Mouse (Mus musculus): Measurements from ENCODE around the gene Itpa. TPM values are rescaled to one million over a fixed set of nuclear protein-coding genes. Genes with fewer than 3 reads are reported as not detected.

Gene Itpa
- polyA plus RNA-seq, 1 experiment from 2014 or later, result 145 TPM

DNA sequence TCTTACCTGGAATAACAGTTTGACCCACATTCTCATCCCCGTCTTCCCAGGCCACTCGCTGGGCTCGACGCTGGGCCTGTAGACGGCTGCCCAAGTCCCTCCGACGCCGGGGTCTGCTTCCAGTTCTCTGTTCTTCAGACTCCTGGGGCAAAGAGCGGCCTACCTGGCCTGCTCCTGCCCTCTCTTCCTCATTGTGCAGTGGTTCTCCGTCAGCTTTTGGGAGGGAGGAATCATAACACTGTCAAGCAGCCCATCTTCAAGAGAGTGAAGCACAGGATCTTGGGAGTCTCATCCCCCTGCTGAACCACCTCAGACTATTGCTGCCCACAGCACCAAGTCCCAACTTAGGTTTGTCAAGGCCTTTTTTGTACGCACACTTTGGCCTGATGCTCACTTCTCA lies 4.1 kb upstream of the Itpa start:
- peak overlapping the region; percentile 67 for H3K4me2 ChIP-seq
- 81% methylated on average over 11 of the region's 11 CpGs for WGBS
- peaks cover 41% of the 10 kb centered on the region for H3K36me3 ChIP-seq (replicated peaks)
- H3K4me3 ChIP-seq (replicated peaks), result peak overlapping the region; percentile 61
- no peaks in the 10 kb centered on the region for H3K27me3 ChIP-seq
- peaks cover 24% of the 10 kb centered on the region for H3K4me1 ChIP-seq
- no peak for ATAC-seq (ENCODE audit: low FRiP score)
- peak overlapping the region; percentile 82 for H3K9ac ChIP-seq
- 0 out of 2 replicates have a peak overlapping the region, but pooled peaks have one; percentile 98 for H3K27ac ChIP-seq
- no peaks in the 10 kb centered on the region for H3K9me3 ChIP-seq

- WGBS, result under 1% methylated on average over 40 of the region's 40 CpGs
- Histone ChIP-seq H3K9ac (peak within 1 kb of the TSS; percentile 82), H3K36me3 (replicated peaks) (peaks cover 32% of the 10 kb centered on the region), H3K9me3 (no peaks in the 10 kb centered on the region), H3K4me3 (replicated peaks) (peak within 1 kb of the TSS; percentile 61), H3K27ac (peak within 1 kb of the TSS; percentile 98), H3K27me3 (no peaks in the 10 kb centered on the region), H3K4me2 (peak within 1 kb of the TSS; percentile 67), H3K4me1 (peaks cover 31% of the 10 kb centered on the region)
- peak; percentile 96 for ATAC-seq (ENCODE audit: low FRiP score)
These were observed 3.2 kb upstream of the Itpa start, which contains the start of gene Ddrgk1 for GRCm38 (mm10) chr2:130664102-130664701. Gene Ddrgk1, minus strand, starts transcription at chr2:130664659.

DNA sequence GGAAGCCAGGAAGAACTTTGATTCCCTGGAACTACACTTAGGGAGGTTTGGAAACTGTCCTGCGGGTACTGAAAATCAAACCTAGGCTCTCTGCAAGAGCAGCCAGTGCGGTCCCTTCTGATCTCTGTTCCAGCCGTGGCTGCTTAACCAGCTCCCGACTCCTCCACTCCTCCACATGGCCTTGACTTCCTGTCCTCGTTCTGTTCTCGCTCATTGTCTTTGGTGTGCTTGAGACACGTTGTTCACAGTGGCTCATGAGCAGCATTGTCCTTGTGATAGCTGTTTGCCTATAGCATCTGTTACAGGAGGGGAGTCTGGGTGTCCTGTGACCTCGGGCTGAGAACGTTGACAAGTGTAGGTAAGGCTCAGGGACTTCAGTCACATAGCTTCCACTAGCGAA lies 9.8 kb downstream of the Itpa start:
- WGBS, result 91% methylated on average over 10 of the region's 10 CpGs
- Histone ChIP-seq H3K27ac (no peak overlapping the region), H3K4me2 (no peak overlapping the region), H3K4me1 (no peaks in the 10 kb centered on the region), H3K27me3 (no peaks in the 10 kb centered on the region), H3K9me3 (no peaks in the 10 kb centered on the region), H3K9ac (no peak overlapping the region), H3K36me3 (replicated peaks) (peaks cover 96% of the 10 kb centered on the region), H3K4me3 (replicated peaks) (no peak overlapping the region)
- no peak for ATAC-seq (ENCODE audit: low FRiP score)

- Histone ChIP-seq H3K27ac (no peak overlapping the region), H3K36me3 (replicated peaks) (peaks cover 96% of the 10 kb centered on the region), H3K27me3 (no peaks in the 10 kb centered on the region), H3K4me2 (no peak overlapping the region), H3K4me1 (no peaks in the 10 kb centered on the region), H3K9me3 (no peaks in the 10 kb centered on the region), H3K9ac (no peak overlapping the region), H3K4me3 (replicated peaks) (no peak overlapping the region)
- no peak for ATAC-seq (ENCODE audit: low FRiP score)
- WGBS, result 95% methylated on average over 12 of the region's 12 CpGs
These were observed 11.7 kb downstream of the Itpa start for GRCm38 (mm10) chr2:130679154-130679553.

GRCm38 (mm10) chr2:130679899-130680298 lies 12.5 kb downstream of the Itpa start:
- Histone ChIP-seq H3K4me3 (replicated peaks) (no peak overlapping the region), H3K27ac (no peak overlapping the region), H3K9ac (no peak overlapping the region), H3K4me2 (no peak overlapping the region), H3K27me3 (no peaks in the 10 kb centered on the region), H3K4me1 (no peaks in the 10 kb centered on the region), H3K9me3 (no peaks in the 10 kb centered on the region), H3K36me3 (replicated peaks) (peaks cover 96% of the 10 kb centered on the region)
- no peak for ATAC-seq (ENCODE audit: low FRiP score)
- 93% methylated on average over 6 of the region's 6 CpGs for WGBS

DNA sequence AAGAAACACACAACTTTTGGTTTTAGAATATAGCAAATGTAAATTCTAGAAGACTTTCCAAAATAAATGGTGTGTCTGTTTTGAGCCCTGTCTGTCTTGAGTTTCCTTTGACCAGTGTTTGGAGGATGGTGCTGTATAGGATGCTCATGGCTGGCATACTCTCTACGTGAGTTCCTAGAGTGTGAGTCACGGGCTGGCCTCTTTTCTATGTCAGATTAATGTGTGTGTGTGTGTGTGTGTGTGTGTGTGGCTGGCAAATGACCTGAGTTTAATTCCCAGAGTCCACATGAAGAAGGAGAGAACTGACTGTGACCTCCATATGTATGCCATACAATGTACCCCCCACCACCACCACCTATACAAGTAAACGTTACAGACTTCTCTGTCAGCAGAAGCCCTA lies 14.1 kb downstream of the Itpa start:
- H3K36me3 ChIP-seq (replicated peaks), result peaks cover 86% of the 10 kb centered on the region
- H3K4me1 ChIP-seq, result no peaks in the 10 kb centered on the region
- H3K9ac ChIP-seq, result no peak overlapping the region
- H3K4me3 ChIP-seq (replicated peaks), result no peak overlapping the region
- no peak overlapping the region for H3K27ac ChIP-seq
- 81% methylated on average over 3 of the region's 3 CpGs for WGBS
- no peaks in the 10 kb centered on the region for H3K9me3 ChIP-seq
- ATAC-seq (ENCODE audit: low FRiP score), result no peak
- no peak overlapping the region for H3K4me2 ChIP-seq
- H3K27me3 ChIP-seq, result no peaks in the 10 kb centered on the region

GRCm38 (mm10) chr2:130685426-130685825 lies 18.0 kb downstream of the Itpa start:
- H3K9ac ChIP-seq, result no peak overlapping the region
- peaks cover 51% of the 10 kb centered on the region for H3K36me3 ChIP-seq (replicated peaks)
- no peak for ATAC-seq (ENCODE audit: low FRiP score)

DNA sequence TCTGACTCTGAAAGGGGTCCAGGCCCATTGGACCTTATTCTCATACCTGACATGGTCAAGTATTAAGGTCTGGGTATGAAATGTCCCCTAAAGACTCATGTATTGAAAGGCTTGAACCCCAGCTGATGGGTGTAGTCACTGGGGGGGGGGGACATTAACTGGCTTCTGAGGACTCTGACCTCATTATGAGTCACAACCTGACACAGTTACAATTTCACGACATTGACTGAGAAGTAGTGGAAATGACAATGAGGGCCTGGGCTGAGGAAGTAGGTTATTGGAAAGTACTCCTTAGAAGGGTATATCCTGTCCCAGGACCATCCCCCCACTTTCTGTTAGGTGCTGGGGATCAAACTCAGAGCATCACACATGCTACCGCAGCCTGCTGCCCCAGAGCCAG lies 21.6 kb downstream of the Itpa start:
- no peak for ATAC-seq (ENCODE audit: low FRiP score)
- H3K4me1 ChIP-seq, result no peaks in the 10 kb centered on the region
- no peak overlapping the region for H3K9ac ChIP-seq
- no peak overlapping the region for H3K4me3 ChIP-seq (replicated peaks)
- 84% methylated on average over 2 of the region's 2 CpGs for WGBS
- H3K27me3 ChIP-seq, result 0 out of 2 replicates have a peak, but pooled peaks cover 3% of the 10 kb centered on the region
- H3K4me2 ChIP-seq, result no peak overlapping the region
- H3K36me3 ChIP-seq (replicated peaks), result peaks cover 19% of the 10 kb centered on the region
- no peaks in the 10 kb centered on the region for H3K9me3 ChIP-seq
- no peak overlapping the region for H3K27ac ChIP-seq

More at GRCm38 (mm10) chr2:130685426-130685825, 18.0 kb downstream of the Itpa start:
- H3K4me1 ChIP-seq, result no peaks in the 10 kb centered on the region
- no peaks in the 10 kb centered on the region for H3K27me3 ChIP-seq
- no peak overlapping the region for H3K4me2 ChIP-seq
- H3K4me3 ChIP-seq (replicated peaks), result no peak overlapping the region
- WGBS, result 89% methylated on average over 9 of the region's 9 CpGs
- no peak overlapping the region for H3K27ac ChIP-seq
- no peaks in the 10 kb centered on the region for H3K9me3 ChIP-seq

GRCm38 (mm10) chr2:130693563-130693962 lies 26.2 kb downstream of the Itpa start:
- Histone ChIP-seq H3K4me2 (no peak overlapping the region), H3K36me3 (replicated peaks) (no peaks in the 10 kb centered on the region), H3K9me3 (no peaks in the 10 kb centered on the region), H3K9ac (no peak overlapping the region), H3K27ac (no peak overlapping the region), H3K4me3 (replicated peaks) (no peak overlapping the region), H3K4me1 (peaks cover 19% of the 10 kb centered on the region), H3K27me3 (peaks cover 46% of the 10 kb centered on the region)
- ATAC-seq (ENCODE audit: low FRiP score), result no peak
- 38% methylated on average over 3 of the region's 3 CpGs for WGBS

DNA sequence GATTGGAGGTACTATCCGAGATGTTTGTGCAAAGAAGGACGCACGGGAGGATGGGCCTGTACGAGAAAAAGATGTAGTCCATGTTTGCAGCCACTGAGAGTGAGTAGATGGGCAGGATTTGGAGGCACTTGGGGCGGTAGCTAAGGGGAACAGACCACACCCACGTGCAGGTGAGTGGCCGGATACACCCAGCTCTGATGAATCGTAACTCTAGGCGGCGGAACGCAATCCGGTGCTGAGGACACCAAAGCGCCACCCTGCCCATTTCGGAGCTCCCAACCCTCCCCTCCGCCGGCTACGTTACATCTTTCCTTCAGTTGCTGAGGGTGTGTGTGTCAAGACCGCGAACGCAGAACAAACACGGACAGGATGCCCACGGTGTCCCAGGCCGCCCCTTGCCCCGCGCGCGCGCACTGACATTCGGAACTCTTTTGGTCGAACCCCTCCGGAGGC lies 29.3 kb downstream of the Itpa start:
- no peaks in the 10 kb centered on the region for H3K9me3 ChIP-seq
- WGBS, result under 1% methylated on average over 31 of the region's 31 CpGs
- H3K9ac ChIP-seq, result peak overlapping the region; percentile 56
- H3K27me3 ChIP-seq, result peaks cover 60% of the 10 kb centered on the region
- H3K4me1 ChIP-seq, result peaks cover 19% of the 10 kb centered on the region
- H3K36me3 ChIP-seq (replicated peaks), result no peaks in the 10 kb centered on the region
- peak overlapping the region; percentile 59 for H3K4me3 ChIP-seq (replicated peaks)
- no peak overlapping the region for H3K27ac ChIP-seq
- no peak for ATAC-seq (ENCODE audit: low FRiP score)
- H3K4me2 ChIP-seq, result peak overlapping the region; percentile 100

DNA sequence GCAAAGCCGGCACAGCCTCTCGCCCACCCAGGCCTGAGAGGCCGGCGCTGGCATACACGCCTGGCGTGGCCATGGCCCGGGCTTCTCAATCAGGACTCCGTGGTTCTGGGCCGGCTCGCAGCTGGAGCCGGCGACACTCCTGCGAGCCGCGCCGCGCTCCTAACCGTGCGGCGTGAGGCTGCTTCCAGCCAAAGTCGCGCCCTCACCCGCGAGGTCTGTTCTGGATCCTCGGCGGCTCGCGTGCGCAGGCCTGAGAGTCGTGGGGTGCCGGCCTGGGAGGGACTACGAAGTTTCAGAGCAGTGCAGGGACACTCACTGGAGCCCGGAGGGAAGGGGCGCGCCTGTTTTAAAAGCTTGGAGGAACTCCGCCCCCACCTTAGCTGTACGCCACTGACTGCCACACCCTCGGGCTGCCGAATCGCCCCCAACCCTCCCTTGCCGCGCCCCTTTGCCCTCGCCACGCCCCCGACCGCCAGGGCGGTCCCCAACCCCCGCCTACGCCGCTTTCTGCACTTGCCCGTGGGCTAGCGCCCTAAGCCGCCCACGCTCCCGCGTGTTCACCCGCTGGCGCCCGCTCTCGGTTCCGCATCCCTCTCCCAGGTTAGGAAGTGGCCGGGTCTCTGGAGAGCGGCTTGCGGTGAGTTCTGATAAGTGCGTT lies 29.9 kb downstream of the Itpa start, which contains the start of gene Slc4a11:
Gene Slc4a11, minus strand, starts transcription at position 367 of the 658 bp plus-strand sequence.
- Histone ChIP-seq H3K4me2 (peak within 1 kb of the TSS; percentile 100), H3K9me3 (no peaks in the 10 kb centered on the region), H3K4me3 (replicated peaks) (peak within 1 kb of the TSS; percentile 59), H3K36me3 (replicated peaks) (no peaks in the 10 kb centered on the region), H3K4me1 (peaks cover 19% of the 10 kb centered on the region), H3K27ac (no peak within 1 kb of the TSS), H3K9ac (peak within 1 kb of the TSS; percentile 56), H3K27me3 (peaks cover 60% of the 10 kb centered on the region)
- WGBS, result under 1% methylated on average over 65 of the region's 65 CpGs
- ATAC-seq (ENCODE audit: low FRiP score), result peak; percentile 69

DNA sequence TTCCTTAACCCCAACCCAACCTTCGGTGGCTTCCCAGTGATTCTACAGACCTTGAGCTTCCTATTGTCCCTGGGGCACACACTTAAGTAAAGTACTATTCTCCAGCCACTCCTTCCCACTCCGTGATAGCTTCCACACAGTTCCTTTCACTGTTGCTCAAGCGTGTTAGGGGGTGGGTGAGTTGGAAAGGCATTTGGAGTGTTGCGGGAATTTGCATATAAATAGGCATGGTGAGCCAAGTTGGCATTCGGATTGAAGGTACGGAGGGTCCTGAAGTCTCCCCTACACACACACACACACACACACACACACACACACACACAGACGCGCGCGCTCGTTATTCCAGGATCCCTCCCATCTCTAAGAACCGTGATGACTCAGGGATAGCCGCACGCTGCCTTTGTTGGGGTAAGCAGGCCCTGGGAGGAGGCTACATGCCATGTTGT lies 30.4 kb downstream of the Itpa start:
- Histone ChIP-seq H3K4me3 (replicated peaks) (peak overlapping the region; percentile 59), H3K27ac (no peak overlapping the region), H3K4me2 (peak overlapping the region; percentile 100), H3K9ac (peak overlapping the region; percentile 56; the same call in 1 of the 2 replicates), H3K4me1 (peaks cover 19% of the 10 kb centered on the region), H3K36me3 (replicated peaks) (no peaks in the 10 kb centered on the region), H3K9me3 (no peaks in the 10 kb centered on the region), H3K27me3 (peaks cover 60% of the 10 kb centered on the region)
- ATAC-seq (ENCODE audit: low FRiP score), result peak; percentile 66
- 0% methylated on average over 14 of the region's 14 CpGs for WGBS

Measured in forebrain, embryonic 12.5 days (tissue).